In the genomic region with DNA sequence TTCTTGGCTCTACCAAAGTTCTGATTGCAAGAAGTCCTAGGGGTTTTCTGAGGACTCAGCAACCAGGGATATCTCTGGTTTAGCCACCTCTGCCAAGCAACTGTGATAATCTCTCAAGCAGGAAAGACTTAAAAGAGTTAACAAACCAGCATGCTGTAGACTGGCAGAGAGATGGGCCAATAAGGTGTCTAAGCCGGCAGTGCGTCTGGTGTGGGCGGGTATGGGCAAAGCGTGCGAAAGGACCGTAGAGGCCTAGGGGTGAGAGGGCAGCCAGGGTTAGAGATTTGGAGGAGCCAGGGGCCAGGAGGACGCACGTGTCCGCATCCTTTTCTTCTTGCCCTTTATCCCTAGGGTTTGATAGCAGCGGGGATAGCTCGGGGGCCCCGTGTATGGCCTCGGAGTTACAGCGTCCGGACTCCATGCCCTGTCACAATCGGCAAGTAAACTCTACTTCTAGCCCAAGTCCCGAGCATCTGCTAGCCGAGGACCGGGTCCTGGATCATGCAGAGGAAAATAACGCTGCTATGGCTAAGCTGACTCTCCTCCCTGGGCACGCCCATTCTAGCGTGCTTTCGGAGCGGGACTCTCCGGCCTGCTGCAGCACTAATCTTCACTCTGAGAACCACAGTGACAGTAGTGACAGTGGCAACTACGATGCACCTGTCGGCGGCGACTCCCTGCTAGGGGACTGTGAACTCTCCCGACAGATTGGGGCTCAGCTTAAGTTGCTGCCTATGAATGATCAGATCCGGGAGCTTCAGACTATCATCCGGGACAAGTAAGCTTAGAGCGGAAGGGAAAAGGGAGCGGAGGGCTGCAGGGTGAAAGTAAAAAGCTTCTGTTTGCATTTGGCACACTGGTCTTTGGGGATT, we compare ENCODE assay signal across 8 mouse cellular contexts. TPM values are rescaled to one million over a fixed set of nuclear protein-coding genes. Genes with fewer than 3 reads are reported as not detected.
A peak's percentile ranks its signal among the peaks of the same experiment; 100 is the strongest.
DNase-seq lines count a peak whose midpoint lies in the region; ATAC-seq and TF ChIP-seq lines count a peak whose summit lies in the region.

A gene (plus strand): TSS at position 247 of the 872 bp plus-strand sequence.

- H3K9ac ChIP-seq in hindbrain, postnatal 0 days (replicated peaks; ENCODE audit: low read length) = peak within 1 kb of the TSS; percentile 50

- 33% methylated on average over 34 of the region's 34 CpGs for WGBS in hindbrain, postnatal 0 days

- H3K27me3 ChIP-seq in hindbrain, postnatal 0 days (ENCODE audit: insufficient read depth, low read length) = no peaks in the 10 kb centered on the region; the same call in 1 of the 2 replicates

- DNase-seq in gastrocnemius, adult 2 months = peak; percentile 83
- peak; percentile 85 for DNase-seq in hindbrain, postnatal 0 days (ENCODE audit: low spot score)
- peak; percentile 28 to 77 for DNase-seq in left cerebral cortex, adult 8-10 months (ENCODE audit: low spot score in 2 of 2)
- DNase-seq in right cerebral cortex, adult 2 months (ENCODE audit: low spot score in 2 of 2) = peak; percentile 79 to 82
- DNase-seq in urinary bladder, postnatal 10 days (ENCODE audit: low spot score) = peak; percentile 20

- H3K4me2 ChIP-seq in hindbrain, postnatal 0 days (ENCODE audit: low read depth, low read length) = peak within 1 kb of the TSS; percentile 51

- peak; percentile 95 for ATAC-seq in activated CD4-positive, CD25-positive, alpha-beta regulatory T cell, adult 4 months
- ATAC-seq in common myeloid progenitor, adult 5-6 weeks (replicated peaks; ENCODE audit: low read depth, poor library complexity, severe bottlenecking) = peak; percentile 98
- ATAC-seq in hindbrain, postnatal 0 days = peak; percentile 97
- ATAC-seq in megakaryocyte, adult 5-6 weeks (ENCODE audit: poor library complexity, severe bottlenecking) = peak; percentile 97

- no peaks in the 10 kb centered on the region for H3K4me1 ChIP-seq in hindbrain, postnatal 0 days (ENCODE audit: insufficient read depth, low read length)

- H3K4me3 ChIP-seq in gastrocnemius, adult 2 months = peak within 1 kb of the TSS; percentile 80
- H3K4me3 ChIP-seq in hindbrain, postnatal 0 days (ENCODE audit: low read length) = peak within 1 kb of the TSS; percentile 54

- H3K9me3 ChIP-seq in hindbrain, postnatal 0 days (ENCODE audit: low read length) = no peaks in the 10 kb centered on the region

- TF ChIP-seq CTCF in gastrocnemius, adult 2 months (IDR thresholded peaks at IDR 0.05) = no peak
- TF ChIP-seq CTCF in hindbrain, postnatal 0 days (IDR thresholded peaks at IDR 0.05; ENCODE audit: low read depth) = no peak

- H3K36me3 ChIP-seq in hindbrain, postnatal 0 days (ENCODE audit: insufficient read depth, low read length) = no peaks in the 10 kb centered on the region

- peak within 1 kb of the TSS; percentile 88 for H3K27ac ChIP-seq in gastrocnemius, adult 2 months
- H3K27ac ChIP-seq in hindbrain, postnatal 0 days = peak within 1 kb of the TSS; percentile 76

- intact Hi-C loops in gastrocnemius, adult 2 months (cut with DNase I) = loop anchor here (5.0 to 10.0 kb wide), 2 partner anchors 71 to 128 kb away; a partner anchor contains a TSS

RNA-seq across cellular contexts. Expression of the gene that starts here (rescaled TPM):
- 1 to 10 TPM; 2.8 to 3.5 TPM for polyA plus RNA-seq in activated CD4-positive, CD25-positive, alpha-beta regulatory T cell, adult 4 months (2017; shearing (Covaris generic))
- total RNA-seq in common myeloid progenitor, adult 5-6 weeks (2017) = 8.0 and 12.8 TPM in 2 replicates
- total RNA-seq in gastrocnemius, adult 2 months (2021) = 10 to 100 TPM in 1 of 2 experiments, 1 to 10 TPM in 1; 8.9 to 11.0 TPM
- 8.2 and 9.5 TPM in 2 replicates for total RNA-seq in hindbrain, postnatal 0 days (2014; rRNA removed)
- polyA plus RNA-seq in hindbrain, postnatal 0 days (2015; fragmentation: Nextera tagmentation; extraction: Ambion mirVana) = 0.66 and 1.2 TPM in 2 replicates
- total RNA-seq in left cerebral cortex, adult 8-10 months (2022) = 10 to 100 TPM; 12.9 to 16.0 (median 13.6) TPM
- 30.5 and 36.1 TPM in 2 replicates for total RNA-seq in megakaryocyte, adult 5-6 weeks (2015)
- total RNA-seq in megakaryocyte, adult 5-6 weeks (2017) = 8.5 and 10.7 TPM in 2 replicates

Comparison
In these comparisons a context has a peak if more than half of its experiments do, and no peak if none do; other contexts are left out.
1. Peak in every context shown above with its lines: DNase-seq, ATAC-seq, H3K4me3 ChIP-seq and H3K27ac ChIP-seq.
2. DNase-seq: peak in every context shown above with its lines; median percentile 85 in hindbrain, postnatal 0 days; 83 in gastrocnemius, adult 2 months; 80 in right cerebral cortex, adult 2 months; 52 in left cerebral cortex, adult 8-10 months; 20 in urinary bladder, postnatal 10 days.